Mouse (Mus musculus) embryonic fibroblast, embryonic 13.5 days (primary cell): Measurements from ENCODE around the gene Slc19a1.

Experiments
- CTCF ChIP-seq: IDR thresholded peaks from 2 replicates; pipeline ENCODE4 v1.5.1; 2011; ENCODE audit warnings: mild to moderate bottlenecking, control low read depth, low read length, moderate library complexity, borderline replicate concordance; ENCODE audit not compliant: insufficient read depth
- POLR2A ChIP-seq: IDR thresholded peaks from 2 replicates; pipeline ENCODE4 v1.6.1; 2011; ENCODE audit warnings: low read depth, mild to moderate bottlenecking, control low read depth, low read length, moderate library complexity

DNA sequence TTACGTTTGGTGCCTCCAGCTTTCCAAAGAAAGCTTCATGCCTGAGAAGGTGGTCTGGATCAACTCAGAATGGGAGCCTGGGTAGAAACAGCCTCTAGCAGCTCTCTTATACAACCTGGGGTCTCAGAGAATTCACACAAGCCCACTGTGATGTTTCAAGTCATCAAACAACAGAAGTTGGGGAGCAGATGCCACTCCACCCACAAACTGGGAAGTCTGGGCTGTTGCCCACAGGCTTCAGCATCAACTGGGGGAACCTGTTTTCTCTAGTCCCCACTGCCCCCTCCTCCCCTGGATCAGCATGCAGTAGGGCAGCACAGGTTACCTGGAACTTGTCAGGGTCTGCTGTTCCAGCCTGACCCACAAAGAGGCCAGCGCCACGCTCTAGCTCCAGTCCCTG lies 63.6 kb downstream of the Slc19a1 start:
- no peak for TF ChIP-seq CTCF
- TF ChIP-seq POLR2A, result no peak
